Mouse (Mus musculus): ENCODE data around the gene Ms4a10. TPM values are rescaled to one million over a fixed set of nuclear protein-coding genes. Genes with fewer than 3 reads are reported as not detected.

Ms4a10 gene
- polyA plus RNA-seq, 1 experiment from 2014 or later, result not detected

DNA sequence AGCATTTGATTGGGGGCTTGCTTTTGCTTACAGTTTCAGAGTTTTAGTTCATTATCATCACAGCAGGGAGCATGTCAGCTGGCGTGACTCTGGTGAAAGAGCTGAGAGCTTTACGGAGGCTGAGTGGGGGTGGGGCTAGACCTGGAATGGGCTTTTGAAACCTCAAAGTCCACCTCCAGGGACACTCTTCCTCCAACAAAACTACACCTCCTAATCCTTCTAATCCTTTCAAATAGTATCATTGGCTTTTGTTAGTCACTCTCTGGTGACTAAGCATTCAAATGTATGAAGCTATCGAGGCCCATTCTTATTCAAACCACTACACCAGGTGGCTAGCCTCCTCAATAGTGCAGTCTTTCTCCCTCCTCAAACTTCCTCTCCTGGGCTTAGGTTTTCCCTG lies 1.8 kb downstream of the Ms4a10 start:
- Histone ChIP-seq H3K27ac (ENCODE audit: low read depth, low read length) (no peak overlapping the region), H3K36me3 (ENCODE audit: control insufficient read depth, insufficient read depth, low read length) (no peaks in the 10 kb centered on the region), H3K4me2 (ENCODE audit: low read depth) (no peak overlapping the region), H3K4me3 (ENCODE audit: low read depth, low read length) (no peak overlapping the region), H3K27me3 (ENCODE audit: control insufficient read depth, insufficient read depth, low read length) (no peaks in the 10 kb centered on the region), H3K9ac (ENCODE audit: low read length) (no peak overlapping the region), H3K4me1 (ENCODE audit: control insufficient read depth, insufficient read depth, low read length) (no peaks in the 10 kb centered on the region), H3K9me3 (ENCODE audit: control insufficient read depth, low read length) (no peaks in the 10 kb centered on the region)
- ATAC-seq (ENCODE audit: insufficient read depth, low FRiP score, low TSS enrichment) (no peak), DNase-seq (ENCODE audit: low spot score) (no peak)
- 61% methylated on average over 3 of the region's 3 CpGs for WGBS

DNA sequence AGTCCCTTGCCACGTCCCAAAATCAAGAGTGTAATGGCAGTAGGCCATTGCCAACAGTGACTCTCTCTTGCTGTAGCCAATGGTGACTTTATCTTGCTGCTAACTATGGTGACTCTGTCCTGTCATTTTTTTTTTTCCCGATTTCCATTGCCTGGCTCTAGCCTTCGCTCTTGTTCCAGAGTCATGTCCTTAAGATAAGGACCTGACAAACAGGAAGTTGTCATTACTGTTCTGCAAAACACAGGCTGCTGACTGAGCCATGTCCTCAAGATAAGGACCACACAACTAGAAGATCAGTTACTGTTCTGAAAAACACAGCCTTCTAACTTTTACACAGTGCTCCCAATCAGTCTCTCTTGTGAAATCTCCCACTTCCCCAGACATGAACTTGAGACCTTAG lies 4.0 kb downstream of the Ms4a10 start:
- Histone ChIP-seq H3K27ac (ENCODE audit: low read depth, low read length) (no peak overlapping the region), H3K27me3 (ENCODE audit: control insufficient read depth, insufficient read depth, low read length) (no peaks in the 10 kb centered on the region), H3K4me1 (ENCODE audit: control insufficient read depth, insufficient read depth, low read length) (no peaks in the 10 kb centered on the region), H3K4me2 (ENCODE audit: low read depth) (no peak overlapping the region), H3K9me3 (ENCODE audit: control insufficient read depth, low read length) (no peaks in the 10 kb centered on the region), H3K9ac (ENCODE audit: low read length) (no peak overlapping the region), H3K4me3 (ENCODE audit: low read depth, low read length) (no peak overlapping the region), H3K36me3 (ENCODE audit: control insufficient read depth, insufficient read depth, low read length) (no peaks in the 10 kb centered on the region)
- DNase-seq (ENCODE audit: low spot score) (no peak), ATAC-seq (ENCODE audit: insufficient read depth, low FRiP score, low TSS enrichment) (no peak)
- 82% methylated on average over 3 of the region's 3 CpGs for WGBS

DNA sequence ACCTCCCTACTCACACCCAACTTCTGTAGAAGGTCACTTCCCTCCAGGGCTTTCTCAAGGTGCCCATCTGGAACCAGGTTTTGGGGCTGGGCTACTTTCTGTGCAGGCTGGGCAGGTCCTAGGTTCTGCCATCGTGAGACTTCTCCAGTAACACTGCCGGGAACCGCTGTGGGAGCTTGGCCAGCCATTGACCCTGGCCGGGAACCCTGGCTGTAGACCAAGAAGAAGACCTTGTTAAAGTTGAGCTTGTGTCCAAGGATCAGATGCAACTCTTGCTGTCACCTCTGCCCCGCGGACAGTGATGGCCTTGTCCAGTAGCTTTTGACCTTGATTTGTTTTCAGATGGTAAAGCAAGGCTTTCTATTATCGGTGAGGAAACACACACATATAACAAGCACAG lies 5.9 kb downstream of the Ms4a10 start:
- Histone ChIP-seq H3K36me3 (ENCODE audit: control insufficient read depth, insufficient read depth, low read length) (no peaks in the 10 kb centered on the region), H3K27me3 (ENCODE audit: control insufficient read depth, insufficient read depth, low read length) (no peaks in the 10 kb centered on the region), H3K9me3 (ENCODE audit: control insufficient read depth, low read length) (no peaks in the 10 kb centered on the region), H3K4me1 (ENCODE audit: control insufficient read depth, insufficient read depth, low read length) (no peaks in the 10 kb centered on the region), H3K4me2 (ENCODE audit: low read depth) (no peak overlapping the region), H3K4me3 (ENCODE audit: low read depth, low read length) (no peak overlapping the region), H3K27ac (ENCODE audit: low read depth, low read length) (no peak overlapping the region), H3K9ac (ENCODE audit: low read length) (no peak overlapping the region)
- WGBS, result 90% methylated on average over 7 of the region's 7 CpGs
- DNase-seq (ENCODE audit: low spot score) (no peak), ATAC-seq (ENCODE audit: insufficient read depth, low FRiP score, low TSS enrichment) (no peak)

DNA sequence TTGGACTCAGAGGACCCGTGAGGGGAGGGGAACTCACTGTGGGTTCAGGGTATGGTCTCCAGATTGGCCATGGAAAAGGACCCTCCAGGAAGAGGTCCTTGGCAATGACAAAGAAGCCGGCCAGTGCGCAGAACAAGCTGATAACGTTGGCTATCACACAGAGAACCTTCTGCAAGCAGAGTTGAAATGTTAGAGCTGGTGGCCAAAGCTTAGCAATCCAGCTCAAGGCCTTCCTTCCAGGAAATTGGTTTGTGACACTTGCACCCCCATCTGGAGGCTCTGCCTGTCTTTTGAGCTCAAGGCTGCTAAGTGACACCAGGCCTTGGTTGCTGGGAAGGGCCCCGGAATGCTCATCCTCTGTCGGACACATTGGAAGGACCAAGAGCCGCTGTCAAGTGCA lies 8.7 kb downstream of the Ms4a10 start:
- no peak overlapping the region for H3K4me3 ChIP-seq (ENCODE audit: low read depth, low read length)
- H3K27ac ChIP-seq (ENCODE audit: low read depth, low read length), result no peak overlapping the region
- H3K9ac ChIP-seq (ENCODE audit: low read length), result no peak overlapping the region
- ATAC-seq (ENCODE audit: insufficient read depth, low FRiP score, low TSS enrichment), result no peak
- no peak for DNase-seq (ENCODE audit: low spot score)
- H3K36me3 ChIP-seq (ENCODE audit: control insufficient read depth, insufficient read depth, low read length), result no peaks in the 10 kb centered on the region
- no peaks in the 10 kb centered on the region for H3K9me3 ChIP-seq (ENCODE audit: control insufficient read depth, low read length)
- no peak overlapping the region for H3K4me2 ChIP-seq (ENCODE audit: low read depth)
- WGBS, result 87% methylated on average over 7 of the region's 7 CpGs
- H3K27me3 ChIP-seq (ENCODE audit: control insufficient read depth, insufficient read depth, low read length), result no peaks in the 10 kb centered on the region
- no peaks in the 10 kb centered on the region for H3K4me1 ChIP-seq (ENCODE audit: control insufficient read depth, insufficient read depth, low read length)

DNA sequence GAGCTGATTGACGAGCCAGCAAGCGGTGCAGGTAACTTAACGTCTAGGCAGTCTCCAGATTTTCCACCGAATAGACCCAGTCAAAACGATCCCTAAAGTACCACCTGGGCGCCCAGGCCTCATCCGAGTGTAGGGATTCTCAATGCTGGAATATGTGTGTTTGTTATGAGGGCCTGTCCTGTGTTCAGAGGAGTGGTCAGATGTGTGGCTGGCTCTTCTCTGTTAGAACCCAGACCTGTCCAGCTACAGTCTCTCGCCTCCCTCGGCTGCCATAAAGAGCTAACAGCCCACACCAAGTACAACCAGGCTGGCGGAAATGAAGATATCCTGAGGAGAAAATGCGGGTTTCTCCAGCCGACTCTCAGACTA lies 14.5 kb downstream of the Ms4a10 start:
- no peaks in the 10 kb centered on the region for H3K4me1 ChIP-seq (ENCODE audit: control insufficient read depth, insufficient read depth, low read length)
- DNase-seq (ENCODE audit: low spot score) (no peak), ATAC-seq (ENCODE audit: insufficient read depth, low FRiP score, low TSS enrichment) (0 out of 2 replicates have a peak, but pooled peaks have one; percentile 6)
- no peak overlapping the region for H3K27ac ChIP-seq (ENCODE audit: low read depth, low read length)
- H3K9ac ChIP-seq (ENCODE audit: low read length), result no peak overlapping the region
- H3K36me3 ChIP-seq (ENCODE audit: control insufficient read depth, insufficient read depth, low read length), result no peaks in the 10 kb centered on the region
- no peak overlapping the region for H3K4me3 ChIP-seq (ENCODE audit: low read depth, low read length)
- WGBS, result 51% methylated on average over 12 of the region's 12 CpGs
- H3K4me2 ChIP-seq (ENCODE audit: low read depth), result no peak overlapping the region
- H3K27me3 ChIP-seq (ENCODE audit: control insufficient read depth, insufficient read depth, low read length), result no peaks in the 10 kb centered on the region
- H3K9me3 ChIP-seq (ENCODE audit: control insufficient read depth, low read length), result no peaks in the 10 kb centered on the region

DNA sequence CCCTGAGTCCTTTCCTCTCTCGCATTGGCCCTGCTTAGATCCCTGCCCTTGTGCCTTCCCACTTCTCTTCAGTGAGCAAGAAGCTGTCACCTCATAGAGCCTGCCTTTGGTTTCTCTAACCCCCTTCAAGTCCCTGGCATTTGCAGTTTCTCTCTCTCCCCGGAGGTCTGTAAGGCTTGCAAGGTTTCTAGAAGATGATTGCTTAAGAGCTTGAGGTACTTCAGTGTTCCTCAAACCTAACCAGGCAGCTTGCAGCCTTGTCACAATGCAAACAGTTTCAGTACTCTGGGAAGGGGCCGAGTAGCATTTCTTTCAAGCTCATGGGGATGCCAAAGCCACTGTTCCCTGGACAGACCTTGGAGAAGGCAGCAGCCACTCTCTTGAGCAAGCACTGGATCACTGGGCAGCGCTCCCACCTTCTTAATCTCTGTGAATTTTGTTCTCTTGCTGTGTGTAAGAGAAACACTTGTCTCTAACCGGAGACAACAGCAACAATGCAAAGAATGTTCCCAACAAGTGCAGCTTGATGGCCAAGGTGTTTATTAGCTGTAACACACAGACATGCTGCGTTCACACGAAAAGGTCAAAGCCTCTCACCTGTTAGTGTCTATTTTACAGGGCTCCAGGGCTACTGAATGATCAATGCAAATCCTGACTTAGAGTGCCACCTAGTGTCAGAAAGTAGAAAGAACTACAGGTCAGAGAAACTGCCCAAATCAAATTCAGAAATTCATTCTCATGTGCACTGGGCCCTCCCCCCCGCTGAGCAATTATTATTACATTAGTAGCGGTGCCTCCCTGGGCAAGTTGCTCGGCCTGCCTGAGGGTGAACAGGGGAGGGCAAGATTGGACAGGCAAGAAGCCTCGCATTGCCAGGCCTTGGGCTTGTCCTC lies 15.1 kb downstream of the Ms4a10 start:
- ATAC-seq (ENCODE audit: insufficient read depth, low FRiP score, low TSS enrichment), result peak; percentile 74
- Histone ChIP-seq H3K27me3 (ENCODE audit: control insufficient read depth, insufficient read depth, low read length) (no peaks in the 10 kb centered on the region), H3K9me3 (ENCODE audit: control insufficient read depth, low read length) (no peaks in the 10 kb centered on the region), H3K4me2 (ENCODE audit: low read depth) (no peak overlapping the region), H3K4me1 (ENCODE audit: control insufficient read depth, insufficient read depth, low read length) (no peaks in the 10 kb centered on the region), H3K36me3 (ENCODE audit: control insufficient read depth, insufficient read depth, low read length) (no peaks in the 10 kb centered on the region), H3K27ac (ENCODE audit: low read depth, low read length) (no peak overlapping the region), H3K4me3 (ENCODE audit: low read depth, low read length) (no peak overlapping the region), H3K9ac (ENCODE audit: low read length) (no peak overlapping the region)
- DNase-seq (ENCODE audit: low spot score), result peak; percentile 43
- 35% methylated on average over 11 of the region's 11 CpGs for WGBS

DNA sequence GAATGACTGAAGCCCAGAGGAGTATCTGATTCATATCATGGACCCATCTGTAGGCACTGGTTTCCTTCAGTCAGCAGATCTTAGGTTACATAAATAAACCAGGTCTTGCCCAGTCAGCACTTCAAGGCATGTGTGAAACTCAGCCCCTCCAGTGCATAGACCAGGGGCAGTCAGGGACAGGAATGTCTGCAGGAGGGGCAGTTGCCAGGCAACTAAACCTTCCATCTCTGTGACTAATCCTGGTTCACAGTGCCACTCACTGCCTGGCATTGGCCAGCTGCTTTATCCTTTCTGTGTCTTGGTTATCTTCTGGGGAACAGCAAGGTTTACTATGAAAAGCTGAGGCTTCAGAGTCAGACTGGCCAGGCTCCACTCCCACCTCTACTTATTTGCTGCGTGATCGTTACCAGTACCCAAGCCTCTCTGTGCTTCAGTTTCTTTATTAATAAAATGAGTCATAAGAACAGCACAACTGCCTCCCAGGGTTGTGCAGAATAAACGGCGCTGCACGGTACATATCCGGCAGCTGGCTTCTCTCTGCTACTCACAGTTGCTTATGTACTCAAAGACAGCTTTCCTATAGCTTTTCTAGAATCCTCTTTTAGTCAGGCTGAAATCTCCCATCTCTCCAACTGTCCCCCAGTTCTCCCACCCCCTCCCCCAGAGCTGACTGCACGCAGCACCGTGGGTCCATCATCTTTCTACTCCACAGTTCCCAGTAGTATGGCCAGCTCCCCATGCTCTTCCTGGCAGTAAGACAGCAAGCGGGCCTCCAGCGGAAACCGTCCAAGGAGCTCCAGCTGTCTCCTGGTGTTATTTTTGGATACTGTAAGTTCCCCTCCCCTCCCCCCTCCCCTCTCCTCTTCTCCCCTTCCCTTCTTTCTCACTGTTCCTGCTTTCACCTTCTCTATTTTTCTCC lies 22.2 kb downstream of the Ms4a10 start:
- DNase-seq (ENCODE audit: low spot score) (peak; percentile 19), ATAC-seq (ENCODE audit: insufficient read depth, low FRiP score, low TSS enrichment) (no peak)
- WGBS, result 75% methylated on average over 11 of the region's 11 CpGs
- H3K4me3 ChIP-seq (ENCODE audit: low read depth, low read length), result no peak overlapping the region
- H3K4me2 ChIP-seq (ENCODE audit: low read depth), result no peak overlapping the region
- H3K27me3 ChIP-seq (ENCODE audit: control insufficient read depth, insufficient read depth, low read length), result no peaks in the 10 kb centered on the region
- H3K9ac ChIP-seq (ENCODE audit: low read length), result no peak overlapping the region
- peaks cover 12% of the 10 kb centered on the region for H3K4me1 ChIP-seq (ENCODE audit: control insufficient read depth, insufficient read depth, low read length)
- no peak overlapping the region for H3K27ac ChIP-seq (ENCODE audit: low read depth, low read length)
- H3K36me3 ChIP-seq (ENCODE audit: control insufficient read depth, insufficient read depth, low read length), result no peaks in the 10 kb centered on the region
- no peaks in the 10 kb centered on the region for H3K9me3 ChIP-seq (ENCODE audit: control insufficient read depth, low read length)

DNA sequence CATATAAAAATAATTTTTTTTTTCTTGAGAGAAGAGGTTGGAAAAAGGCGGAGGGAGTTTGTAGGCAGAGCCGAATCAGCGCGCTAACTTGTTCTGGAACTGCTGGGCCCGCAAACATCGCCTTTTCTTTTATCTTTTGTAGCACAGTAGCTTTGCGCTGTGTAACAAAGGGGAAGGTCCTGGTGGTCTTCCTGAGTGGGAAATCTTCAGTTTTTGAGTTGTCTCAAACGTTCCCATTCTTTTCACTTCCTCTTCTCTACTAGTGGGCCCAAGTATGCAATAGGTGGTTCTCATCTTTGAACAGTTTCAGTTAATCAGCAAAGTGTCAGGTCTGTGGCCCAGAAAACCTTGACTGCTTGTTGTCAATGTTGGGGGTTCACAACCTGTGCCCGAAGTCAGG lies 24.9 kb downstream of the Ms4a10 start:
- H3K27ac ChIP-seq (ENCODE audit: low read depth, low read length), result no peak overlapping the region
- no peaks in the 10 kb centered on the region for H3K9me3 ChIP-seq (ENCODE audit: control insufficient read depth, low read length)
- 0 out of 2 replicates have a peak, but pooled peaks have one; percentile 5 for ATAC-seq (ENCODE audit: insufficient read depth, low FRiP score, low TSS enrichment)
- H3K9ac ChIP-seq (ENCODE audit: low read length), result no peak overlapping the region; the same call in 1 of the 2 replicates
- 30% methylated on average over 9 of the region's 9 CpGs for WGBS
- DNase-seq (ENCODE audit: low spot score), result no peak
- H3K27me3 ChIP-seq (ENCODE audit: control insufficient read depth, insufficient read depth, low read length), result no peaks in the 10 kb centered on the region
- H3K4me3 ChIP-seq (ENCODE audit: low read depth, low read length), result peak overlapping the region; percentile 82
- peaks cover 18% of the 10 kb centered on the region for H3K4me1 ChIP-seq (ENCODE audit: control insufficient read depth, insufficient read depth, low read length)
- H3K36me3 ChIP-seq (ENCODE audit: control insufficient read depth, insufficient read depth, low read length), result peaks cover 2% of the 10 kb centered on the region
- H3K4me2 ChIP-seq (ENCODE audit: low read depth), result peak overlapping the region; percentile 100

Measured in neural tube, embryonic 11.5 days (tissue).